Mouse (Mus musculus) MEL-GATA-1-ER (cell line): ENCODE measurements at regions not wholly inside any gene's neighbourhood (a gene's known extent, or its start where the extent isn't known, plus 50 kb on each side); places are given as distances from the start of the nearest gene placed in this dataset.

Source experiments
- DNase-seq: peaks from one replicate; pipeline ENCODE4 v3.0.0-alpha.2; 2012; ENCODE audit warnings: low read depth; ENCODE audit errors: extremely low read depth

- DNase-seq: peak; percentile 87
These were observed 64.7 kb upstream of the Dlg1 start for GRCm38 (mm10) chr16:31598409-31598988.

- DNase-seq: no peak
These were observed 64.2 kb upstream of the Dlg1 start for GRCm38 (mm10) chr16:31598989-31599421.

GRCm38 (mm10) chr16:31601278-31601677, 62.0 kb upstream of the Dlg1 start:
- no peak for DNase-seq

DNA sequence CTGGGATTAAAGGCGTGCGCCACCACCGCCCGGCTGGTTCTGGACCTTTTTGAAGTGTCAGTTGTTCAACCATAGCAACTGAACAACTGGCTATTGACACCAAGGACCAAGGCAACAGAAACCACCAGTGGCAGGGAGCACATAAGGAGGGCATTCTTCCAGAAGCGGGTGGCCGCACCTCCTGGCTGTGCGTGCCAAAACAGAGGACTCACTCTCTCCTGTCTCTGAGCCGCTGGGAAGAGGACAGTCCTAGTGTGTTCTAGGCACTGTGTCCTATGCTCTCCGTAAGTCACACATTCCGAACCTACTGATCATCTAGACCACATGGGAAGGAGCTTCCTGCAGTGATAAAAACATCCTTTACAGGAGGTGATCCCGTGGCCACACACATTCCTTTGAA, 60.1 kb upstream of the Dlg1 start:
- no peak for DNase-seq

- no peak for DNase-seq
These were observed 56.7 kb upstream of the Dlg1 start for GRCm38 (mm10) chr16:31606389-31607177.

DNA sequence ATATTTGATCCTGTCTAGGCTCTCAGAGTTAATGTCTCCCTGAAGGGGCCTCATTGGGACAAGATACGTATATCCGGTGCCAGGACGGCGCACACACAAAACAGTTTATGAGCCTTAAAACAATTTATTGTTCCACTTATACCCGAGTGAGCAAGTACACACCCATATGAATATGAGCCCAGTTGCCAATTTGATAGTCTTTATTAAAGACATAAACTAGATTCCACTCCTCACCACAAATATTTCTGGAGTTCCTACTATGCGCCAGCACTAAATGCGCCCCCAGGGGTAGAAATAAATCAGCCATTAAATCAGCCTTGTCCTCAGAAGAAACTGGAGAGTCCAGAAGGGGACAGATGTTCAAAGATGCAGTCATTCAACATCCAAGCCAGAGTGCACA, 54.3 kb upstream of the Dlg1 start:
- no peak for DNase-seq

GRCm38 (mm10) chr16:31609394-31610172, 53.7 kb upstream of the Dlg1 start:
- DNase-seq: no peak
